Mouse (Mus musculus): ENCODE results near the gene Alad. TPM values are rescaled to one million over a fixed set of nuclear protein-coding genes. Genes with fewer than 3 reads are reported as not detected.

Alad gene
- 26.9 and 37.3 TPM in 2 replicates for polyA plus RNA-seq (2011; ENCODE audit: insufficient read depth, insufficient read length, low read depth, missing spikeins)

DNA sequence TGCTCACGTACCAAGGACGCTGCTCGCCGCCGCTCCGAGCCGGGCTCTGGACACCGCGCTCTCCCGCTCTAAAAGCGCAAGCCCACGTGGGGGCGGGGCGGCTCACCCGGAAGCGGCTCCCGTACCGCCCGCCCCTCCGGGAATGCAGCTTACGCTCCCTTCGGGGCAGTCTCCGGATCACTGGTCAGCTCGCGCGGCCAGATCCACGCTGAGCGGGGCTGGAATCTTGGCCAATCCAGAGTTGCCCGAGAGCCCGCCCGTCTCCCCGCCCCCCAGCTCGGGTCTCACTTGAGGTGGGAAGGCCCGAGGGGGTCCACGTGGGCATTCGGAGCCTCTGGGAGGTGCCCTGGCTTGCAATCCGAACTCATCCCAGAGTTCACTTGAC lies at the start of gene Alad:
TSS of gene Alad (minus strand) at position 70 of the 385 bp plus-strand sequence.
- no peak for TF ChIP-seq CTCF (IDR thresholded peaks at IDR 0.05; ENCODE audit: low read depth, low read length)
- peak; percentile 69 for TF ChIP-seq POLR2A (IDR thresholded peaks at IDR 0.05; ENCODE audit: insufficient read depth, low read length)
- peak; percentile 51; the same call in 1 of the 2 replicates for TF ChIP-seq EP300 (IDR thresholded peaks at IDR 0.05; ENCODE audit: insufficient read depth, low read depth, low read length)
- no peaks in the 10 kb centered on the region for H3K4me1 ChIP-seq (ENCODE audit: control insufficient read depth, insufficient read depth, low read length)
- peak within 1 kb of the TSS; percentile 65 for H3K9ac ChIP-seq (ENCODE audit: low read depth, poor library complexity, severe bottlenecking)
- H3K36me3 ChIP-seq (ENCODE audit: control insufficient read depth, insufficient read depth, low read length, poor library complexity, severe bottlenecking), result no peaks in the 10 kb centered on the region
- H3K27ac ChIP-seq (ENCODE audit: insufficient read depth, low read length), result peak within 1 kb of the TSS; percentile 32; the same call in 1 of the 2 replicates
- no peaks in the 10 kb centered on the region for H3K9me3 ChIP-seq (replicated peaks; ENCODE audit: control insufficient read depth, insufficient read depth, low read length, poor library complexity, severe bottlenecking)
- H3K4me3 ChIP-seq (ENCODE audit: low read depth, low read length), result peak within 1 kb of the TSS; percentile 80
- no peaks in the 10 kb centered on the region for H3K27me3 ChIP-seq (ENCODE audit: control insufficient read depth, insufficient read depth, low read length, poor library complexity, severe bottlenecking)

- no peaks in the 10 kb centered on the region for H3K27me3 ChIP-seq (ENCODE audit: control insufficient read depth, insufficient read depth, low read length, poor library complexity, severe bottlenecking)
- H3K9me3 ChIP-seq (replicated peaks; ENCODE audit: control insufficient read depth, insufficient read depth, low read length, poor library complexity, severe bottlenecking), result peaks cover 4% of the 10 kb centered on the region
- no peaks in the 10 kb centered on the region for H3K4me1 ChIP-seq (ENCODE audit: control insufficient read depth, insufficient read depth, low read length)
- TF ChIP-seq CTCF (IDR thresholded peaks at IDR 0.05; ENCODE audit: low read depth, low read length) (no peak), POLR2A (IDR thresholded peaks at IDR 0.05; ENCODE audit: insufficient read depth, low read length) (no peak), EP300 (IDR thresholded peaks at IDR 0.05; ENCODE audit: insufficient read depth, low read depth, low read length) (no peak)
- H3K36me3 ChIP-seq (ENCODE audit: control insufficient read depth, insufficient read depth, low read length, poor library complexity, severe bottlenecking), result no peaks in the 10 kb centered on the region
- H3K9ac ChIP-seq (ENCODE audit: low read depth, poor library complexity, severe bottlenecking), result no peak overlapping the region
- H3K27ac ChIP-seq (ENCODE audit: insufficient read depth, low read length), result no peak overlapping the region
- H3K4me3 ChIP-seq (ENCODE audit: low read depth, low read length), result no peak overlapping the region
These were observed 48.6 kb upstream of the Alad start for GRCm38 (mm10) chr4:62568359-62568758.

GRCm38 (mm10) chr4:62567696-62568095 lies 48.0 kb upstream of the Alad start:
- Histone ChIP-seq H3K36me3 (ENCODE audit: control insufficient read depth, insufficient read depth, low read length, poor library complexity, severe bottlenecking) (no peaks in the 10 kb centered on the region), H3K27me3 (ENCODE audit: control insufficient read depth, insufficient read depth, low read length, poor library complexity, severe bottlenecking) (no peaks in the 10 kb centered on the region), H3K9me3 (replicated peaks; ENCODE audit: control insufficient read depth, insufficient read depth, low read length, poor library complexity, severe bottlenecking) (no peaks in the 10 kb centered on the region), H3K9ac (ENCODE audit: low read depth, poor library complexity, severe bottlenecking) (no peak overlapping the region), H3K4me1 (ENCODE audit: control insufficient read depth, insufficient read depth, low read length) (no peaks in the 10 kb centered on the region), H3K4me3 (ENCODE audit: low read depth, low read length) (no peak overlapping the region), H3K27ac (ENCODE audit: insufficient read depth, low read length) (no peak overlapping the region)
- TF ChIP-seq EP300 (IDR thresholded peaks at IDR 0.05; ENCODE audit: insufficient read depth, low read depth, low read length) (no peak), POLR2A (IDR thresholded peaks at IDR 0.05; ENCODE audit: insufficient read depth, low read length) (no peak), CTCF (IDR thresholded peaks at IDR 0.05; ENCODE audit: low read depth, low read length) (no peak)

DNA sequence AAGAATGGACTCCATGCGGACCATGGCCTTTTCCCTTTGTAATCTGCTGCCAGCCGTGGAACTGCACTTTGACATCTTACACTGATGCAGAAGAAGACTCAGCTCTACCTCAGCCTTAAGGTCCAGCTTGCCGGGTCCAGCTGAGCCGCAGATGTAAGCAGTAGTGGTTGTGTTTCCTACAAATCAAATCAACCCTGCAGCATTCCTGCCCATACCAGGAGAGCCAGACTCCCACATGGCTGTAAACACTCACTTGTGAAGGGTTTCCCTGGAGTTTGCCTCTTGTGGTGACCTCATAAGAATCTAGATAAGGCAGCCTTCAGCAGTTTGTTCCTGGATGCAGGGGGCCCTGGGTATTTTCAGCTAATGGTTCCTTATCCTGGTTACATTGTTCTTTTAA lies 46.8 kb upstream of the Alad start:
- TF ChIP-seq EP300 (IDR thresholded peaks at IDR 0.05; ENCODE audit: insufficient read depth, low read depth, low read length) (no peak), POLR2A (IDR thresholded peaks at IDR 0.05; ENCODE audit: insufficient read depth, low read length) (no peak), CTCF (IDR thresholded peaks at IDR 0.05; ENCODE audit: low read depth, low read length) (no peak)
- Histone ChIP-seq H3K9ac (ENCODE audit: low read depth, poor library complexity, severe bottlenecking) (no peak overlapping the region), H3K9me3 (replicated peaks; ENCODE audit: control insufficient read depth, insufficient read depth, low read length, poor library complexity, severe bottlenecking) (no peaks in the 10 kb centered on the region), H3K4me3 (ENCODE audit: low read depth, low read length) (no peak overlapping the region), H3K4me1 (ENCODE audit: control insufficient read depth, insufficient read depth, low read length) (no peaks in the 10 kb centered on the region), H3K27ac (ENCODE audit: insufficient read depth, low read length) (no peak overlapping the region), H3K27me3 (ENCODE audit: control insufficient read depth, insufficient read depth, low read length, poor library complexity, severe bottlenecking) (no peaks in the 10 kb centered on the region), H3K36me3 (ENCODE audit: control insufficient read depth, insufficient read depth, low read length, poor library complexity, severe bottlenecking) (no peaks in the 10 kb centered on the region)

GRCm38 (mm10) chr4:62562006-62562405 lies 42.3 kb upstream of the Alad start:
- Histone ChIP-seq H3K4me3 (ENCODE audit: low read depth, low read length) (no peak overlapping the region), H3K9me3 (replicated peaks; ENCODE audit: control insufficient read depth, insufficient read depth, low read length, poor library complexity, severe bottlenecking) (no peaks in the 10 kb centered on the region), H3K9ac (ENCODE audit: low read depth, poor library complexity, severe bottlenecking) (no peak overlapping the region), H3K36me3 (ENCODE audit: control insufficient read depth, insufficient read depth, low read length, poor library complexity, severe bottlenecking) (no peaks in the 10 kb centered on the region), H3K27me3 (ENCODE audit: control insufficient read depth, insufficient read depth, low read length, poor library complexity, severe bottlenecking) (no peaks in the 10 kb centered on the region; the same call in 1 of the 2 replicates), H3K4me1 (ENCODE audit: control insufficient read depth, insufficient read depth, low read length) (no peaks in the 10 kb centered on the region), H3K27ac (ENCODE audit: insufficient read depth, low read length) (no peak overlapping the region)
- TF ChIP-seq EP300 (IDR thresholded peaks at IDR 0.05; ENCODE audit: insufficient read depth, low read depth, low read length) (no peak), CTCF (IDR thresholded peaks at IDR 0.05; ENCODE audit: low read depth, low read length) (no peak), POLR2A (IDR thresholded peaks at IDR 0.05; ENCODE audit: insufficient read depth, low read length) (no peak)

- H3K4me3 ChIP-seq (ENCODE audit: low read depth, low read length), result no peak overlapping the region
- H3K9me3 ChIP-seq (replicated peaks; ENCODE audit: control insufficient read depth, insufficient read depth, low read length, poor library complexity, severe bottlenecking), result no peaks in the 10 kb centered on the region
- no peaks in the 10 kb centered on the region for H3K4me1 ChIP-seq (ENCODE audit: control insufficient read depth, insufficient read depth, low read length)
- TF ChIP-seq EP300 (IDR thresholded peaks at IDR 0.05; ENCODE audit: insufficient read depth, low read depth, low read length) (no peak), POLR2A (IDR thresholded peaks at IDR 0.05; ENCODE audit: insufficient read depth, low read length) (no peak), CTCF (IDR thresholded peaks at IDR 0.05; ENCODE audit: low read depth, low read length) (no peak)
- H3K27me3 ChIP-seq (ENCODE audit: control insufficient read depth, insufficient read depth, low read length, poor library complexity, severe bottlenecking), result no peaks in the 10 kb centered on the region; the same call in 1 of the 2 replicates
- H3K27ac ChIP-seq (ENCODE audit: insufficient read depth, low read length), result no peak overlapping the region
- H3K36me3 ChIP-seq (ENCODE audit: control insufficient read depth, insufficient read depth, low read length, poor library complexity, severe bottlenecking), result no peaks in the 10 kb centered on the region
- no peak overlapping the region for H3K9ac ChIP-seq (ENCODE audit: low read depth, poor library complexity, severe bottlenecking)
These were observed 41.9 kb upstream of the Alad start for GRCm38 (mm10) chr4:62561630-62562001.

Data from ES-Bruce4 (cell line).